Mouse (Mus musculus): ENCODE measurements at regions not wholly inside any gene's neighbourhood (a gene's known extent, or its start where the extent isn't known, plus 50 kb on each side); places are given as distances from the start of the nearest gene placed in this dataset.

GRCm38 (mm10) chr13:97705926-97706325 lies 54.5 kb downstream of the Gm10260 start:
- Histone ChIP-seq H3K9ac (no peak overlapping the region), H3K27ac (no peak overlapping the region), H3K4me2 (no peak overlapping the region), H3K36me3 (no peaks in the 10 kb centered on the region), H3K4me3 (no peak overlapping the region), H3K9me3 (no peaks in the 10 kb centered on the region), H3K4me1 (replicated peaks) (0 out of 2 replicates have a peak, but pooled peaks cover 2% of the 10 kb centered on the region), H3K27me3 (no peaks in the 10 kb centered on the region)
- WGBS, result 96% methylated on average over 5 of the region's 5 CpGs
- no peak for ATAC-seq (ENCODE audit: low FRiP score)

GRCm38 (mm10) chr13:97704541-97704940 lies 55.9 kb downstream of the Gm10260 start:
- H3K4me1 ChIP-seq (replicated peaks), result 0 out of 2 replicates have a peak, but pooled peaks cover 2% of the 10 kb centered on the region
- 96% methylated on average over 4 of the region's 4 CpGs for WGBS
- H3K27me3 ChIP-seq, result no peaks in the 10 kb centered on the region
- no peak overlapping the region for H3K9ac ChIP-seq
- no peak overlapping the region for H3K27ac ChIP-seq
- no peak for ATAC-seq (ENCODE audit: low FRiP score)
- H3K36me3 ChIP-seq, result no peaks in the 10 kb centered on the region
- H3K4me3 ChIP-seq, result no peak overlapping the region
- H3K9me3 ChIP-seq, result no peaks in the 10 kb centered on the region
- no peak overlapping the region for H3K4me2 ChIP-seq

- 92% methylated on average over 2 of the region's 2 CpGs for WGBS
- no peak overlapping the region for H3K9ac ChIP-seq
- H3K4me3 ChIP-seq, result no peak overlapping the region
- H3K27ac ChIP-seq, result no peak overlapping the region
- no peaks in the 10 kb centered on the region for H3K9me3 ChIP-seq
- no peak overlapping the region for H3K4me2 ChIP-seq
- no peak for ATAC-seq (ENCODE audit: low FRiP score)
- no peaks in the 10 kb centered on the region for H3K36me3 ChIP-seq
- H3K4me1 ChIP-seq (replicated peaks), result peaks cover 14% of the 10 kb centered on the region
- no peaks in the 10 kb centered on the region for H3K27me3 ChIP-seq
Measured at GRCm38 (mm10) chr13:97698967-97699366, 61.5 kb downstream of the Gm10260 start.

- H3K4me3 ChIP-seq, result no peak overlapping the region
- no peaks in the 10 kb centered on the region for H3K9me3 ChIP-seq
- H3K4me1 ChIP-seq (replicated peaks), result peaks cover 17% of the 10 kb centered on the region
- H3K4me2 ChIP-seq, result no peak overlapping the region
- 92% methylated on average over 1 of the region's 1 CpGs for WGBS
- H3K9ac ChIP-seq, result no peak overlapping the region
- H3K36me3 ChIP-seq, result no peaks in the 10 kb centered on the region
- H3K27me3 ChIP-seq, result no peaks in the 10 kb centered on the region
- no peak overlapping the region for H3K27ac ChIP-seq
- no peak for ATAC-seq (ENCODE audit: low FRiP score)
Measured at GRCm38 (mm10) chr13:97698317-97698716, 62.1 kb downstream of the Gm10260 start.

DNA sequence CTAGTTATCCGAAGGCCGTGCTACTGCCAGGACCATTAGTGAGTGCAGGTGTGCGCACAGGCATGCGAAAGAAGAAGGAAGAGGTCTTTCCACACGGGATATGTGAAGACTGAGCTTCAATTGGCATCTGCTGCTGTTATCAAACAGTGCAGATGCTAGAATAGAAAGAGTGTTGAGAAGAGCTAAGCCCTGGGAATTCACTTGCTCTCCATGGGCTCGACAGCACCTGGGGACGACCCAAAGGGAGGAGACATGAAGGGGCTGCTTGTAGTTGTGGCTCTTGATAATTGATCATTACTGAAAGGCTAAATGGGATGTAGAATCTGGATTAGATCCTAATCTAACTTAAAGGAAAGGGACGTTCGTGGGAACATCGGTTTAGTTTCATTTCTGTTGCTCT lies 63.2 kb downstream of the Gm10260 start:
- Histone ChIP-seq H3K9ac (no peak overlapping the region), H3K4me1 (replicated peaks) (peaks cover 17% of the 10 kb centered on the region), H3K4me3 (no peak overlapping the region), H3K4me2 (no peak overlapping the region), H3K27ac (no peak overlapping the region), H3K27me3 (no peaks in the 10 kb centered on the region), H3K9me3 (no peaks in the 10 kb centered on the region), H3K36me3 (no peaks in the 10 kb centered on the region)
- ATAC-seq (ENCODE audit: low FRiP score), result no peak
- 82% methylated on average over 10 of the region's 10 CpGs for WGBS

DNA sequence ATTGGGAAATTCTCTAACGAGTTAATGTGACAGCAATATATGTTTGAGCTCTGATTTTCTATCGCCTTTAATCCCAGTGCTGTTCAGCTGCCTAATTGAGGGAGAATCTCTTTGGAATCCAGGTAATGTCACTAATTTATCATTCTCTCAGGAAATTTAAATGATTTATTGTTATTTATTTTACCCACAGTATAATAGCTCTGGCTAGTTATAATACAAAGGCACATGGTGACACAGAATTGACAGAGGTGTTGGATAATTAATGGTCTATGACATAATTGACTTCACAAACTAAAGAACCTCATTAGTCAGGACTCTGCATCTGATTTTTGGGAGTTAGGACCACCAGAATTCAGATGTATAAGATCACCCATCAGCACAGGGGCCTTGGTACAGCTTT lies 65.4 kb downstream of the Gm10260 start:
- no peaks in the 10 kb centered on the region for H3K9me3 ChIP-seq
- no peak overlapping the region for H3K4me3 ChIP-seq
- no peaks in the 10 kb centered on the region for H3K36me3 ChIP-seq
- no peak overlapping the region for H3K9ac ChIP-seq
- peak; percentile 59; the same call in 1 of the 2 replicates for ATAC-seq (ENCODE audit: low FRiP score)
- H3K27ac ChIP-seq, result peak overlapping the region; percentile 59; the same call in 1 of the 2 replicates
- no peaks in the 10 kb centered on the region for H3K27me3 ChIP-seq
- WGBS, result 36% methylated on average over 2 of the region's 2 CpGs
- H3K4me1 ChIP-seq (replicated peaks), result peaks cover 17% of the 10 kb centered on the region
- H3K4me2 ChIP-seq, result no peak overlapping the region

DNA sequence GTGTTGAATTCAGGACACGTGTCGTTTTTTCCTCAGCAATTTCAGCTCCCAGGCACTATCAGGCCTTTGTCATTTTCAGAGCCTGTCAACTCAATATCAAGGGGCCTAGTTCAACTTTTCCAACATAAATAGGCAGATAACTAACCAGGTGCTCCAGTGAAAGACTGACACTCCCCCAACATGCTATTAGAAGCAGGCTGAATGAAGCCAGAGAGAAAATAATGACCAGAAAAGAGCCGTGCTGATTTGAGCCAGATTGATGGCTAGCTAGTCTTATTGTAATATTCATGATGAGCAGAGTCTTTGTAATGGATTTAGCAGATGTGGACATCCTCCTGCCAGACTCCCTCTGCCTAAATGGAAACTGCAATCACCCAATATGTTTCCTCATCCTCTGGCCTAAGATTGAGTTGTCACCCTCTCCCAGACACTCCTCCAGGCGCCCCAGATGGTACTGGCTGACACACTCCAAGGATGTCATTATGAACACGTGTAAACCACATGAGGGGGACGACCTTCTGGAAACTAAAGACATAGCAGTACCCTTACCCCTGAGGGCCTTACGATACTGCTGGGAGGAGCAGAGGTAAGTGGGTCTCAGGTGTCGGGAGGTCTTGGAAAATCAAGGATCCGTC lies 66.0 kb downstream of the Gm10260 start:
- Histone ChIP-seq H3K4me2 (no peak overlapping the region), H3K27ac (peak overlapping the region; percentile 59), H3K4me3 (no peak overlapping the region), H3K4me1 (replicated peaks) (peaks cover 17% of the 10 kb centered on the region), H3K9me3 (no peaks in the 10 kb centered on the region), H3K27me3 (no peaks in the 10 kb centered on the region), H3K36me3 (no peaks in the 10 kb centered on the region), H3K9ac (no peak overlapping the region)
- ATAC-seq (ENCODE audit: low FRiP score), result peak; percentile 88
- WGBS, result 33% methylated on average over 9 of the region's 9 CpGs

DNA sequence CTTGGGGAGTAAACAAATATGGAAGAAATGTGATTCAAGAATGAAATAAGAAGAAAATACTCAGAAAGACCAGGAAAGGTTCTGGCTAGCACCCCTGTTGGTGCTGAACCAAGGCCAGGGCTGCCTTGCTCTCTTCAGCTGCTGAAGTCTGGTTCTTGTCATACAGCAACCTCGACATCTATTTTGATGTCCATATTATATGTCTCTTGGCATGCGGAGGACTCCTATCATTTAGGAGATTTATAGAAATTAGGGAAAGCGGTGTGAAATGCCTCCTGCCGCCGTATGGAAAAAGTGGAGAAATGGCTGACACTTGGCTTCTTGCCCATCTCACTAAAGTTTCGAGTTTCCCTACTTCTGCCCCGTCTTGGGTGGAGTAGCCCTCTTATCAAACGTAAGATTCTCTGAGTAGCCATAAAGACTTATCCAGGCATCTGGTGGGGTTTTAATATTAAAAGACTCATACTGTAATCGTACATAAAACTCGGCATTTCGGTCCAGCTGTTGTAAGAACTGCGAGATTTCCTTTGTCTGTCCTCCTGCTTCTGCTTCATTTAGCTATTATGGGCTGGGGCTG lies 72.0 kb downstream of the Gm10260 start:
- Histone ChIP-seq H3K27me3 (no peaks in the 10 kb centered on the region), H3K4me1 (replicated peaks) (no peaks in the 10 kb centered on the region), H3K27ac (no peak overlapping the region), H3K9me3 (no peaks in the 10 kb centered on the region), H3K36me3 (no peaks in the 10 kb centered on the region), H3K4me3 (no peak overlapping the region), H3K4me2 (no peak overlapping the region), H3K9ac (no peak overlapping the region)
- no peak for ATAC-seq (ENCODE audit: low FRiP score)
- 92% methylated on average over 12 of the region's 12 CpGs for WGBS

- no peak overlapping the region for H3K27ac ChIP-seq
- no peak for ATAC-seq (ENCODE audit: low FRiP score)
- H3K9ac ChIP-seq, result no peak overlapping the region
- H3K27me3 ChIP-seq, result no peaks in the 10 kb centered on the region
- H3K9me3 ChIP-seq, result no peaks in the 10 kb centered on the region
- H3K4me2 ChIP-seq, result no peak overlapping the region
- no peak overlapping the region for H3K4me3 ChIP-seq
- peaks cover 6% of the 10 kb centered on the region; the same call in 1 of the 2 replicates for H3K4me1 ChIP-seq (replicated peaks)
- WGBS, result 90% methylated on average over 6 of the region's 6 CpGs
- H3K36me3 ChIP-seq, result no peaks in the 10 kb centered on the region
Measured at GRCm38 (mm10) chr13:97683836-97684235, 76.6 kb downstream of the Gm10260 start.

DNA sequence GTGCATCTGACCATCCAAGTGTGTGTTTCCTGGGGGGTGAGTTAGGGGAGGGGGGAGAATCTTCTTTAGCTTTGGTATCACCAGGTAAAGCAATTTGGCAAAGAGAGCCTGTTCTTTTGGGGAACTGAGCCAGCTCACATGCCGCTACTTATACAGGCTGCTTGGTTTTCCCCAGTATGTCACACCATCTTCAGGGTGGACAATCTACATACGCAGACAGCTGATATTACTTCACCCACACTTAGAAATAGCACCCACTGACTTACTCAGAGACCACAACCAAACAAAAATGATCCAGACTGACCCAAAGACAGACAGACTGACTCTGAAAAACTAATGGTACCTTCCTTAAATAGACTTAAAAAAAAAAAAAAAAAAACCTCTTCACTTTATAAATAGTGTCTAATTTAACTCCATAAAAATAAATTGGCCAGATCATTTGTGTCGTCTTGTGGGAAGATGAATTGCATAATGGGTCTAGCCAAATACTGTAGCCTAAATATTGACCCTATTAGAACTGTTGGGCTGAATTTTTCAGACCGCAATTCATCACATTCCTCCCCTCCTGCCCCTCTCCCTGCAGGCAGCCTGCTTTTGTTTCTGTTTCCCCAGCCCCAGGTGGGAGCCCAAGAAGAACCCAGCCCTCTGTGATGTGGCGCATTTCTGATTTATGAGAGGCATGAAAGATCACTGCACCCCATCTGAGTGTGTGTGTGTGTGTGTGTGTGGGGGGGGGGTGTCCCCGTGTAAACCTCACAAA lies 79.0 kb downstream of the Gm10260 start:
- no peaks in the 10 kb centered on the region for H3K36me3 ChIP-seq
- no peak overlapping the region for H3K27ac ChIP-seq
- ATAC-seq (ENCODE audit: low FRiP score), result no peak
- 40% methylated on average over 6 of the region's 6 CpGs for WGBS
- no peak overlapping the region for H3K4me3 ChIP-seq
- no peak overlapping the region for H3K9ac ChIP-seq
- peaks cover 6% of the 10 kb centered on the region; the same call in 1 of the 2 replicates for H3K4me1 ChIP-seq (replicated peaks)
- no peak overlapping the region for H3K4me2 ChIP-seq
- H3K9me3 ChIP-seq, result no peaks in the 10 kb centered on the region
- no peaks in the 10 kb centered on the region for H3K27me3 ChIP-seq

DNA sequence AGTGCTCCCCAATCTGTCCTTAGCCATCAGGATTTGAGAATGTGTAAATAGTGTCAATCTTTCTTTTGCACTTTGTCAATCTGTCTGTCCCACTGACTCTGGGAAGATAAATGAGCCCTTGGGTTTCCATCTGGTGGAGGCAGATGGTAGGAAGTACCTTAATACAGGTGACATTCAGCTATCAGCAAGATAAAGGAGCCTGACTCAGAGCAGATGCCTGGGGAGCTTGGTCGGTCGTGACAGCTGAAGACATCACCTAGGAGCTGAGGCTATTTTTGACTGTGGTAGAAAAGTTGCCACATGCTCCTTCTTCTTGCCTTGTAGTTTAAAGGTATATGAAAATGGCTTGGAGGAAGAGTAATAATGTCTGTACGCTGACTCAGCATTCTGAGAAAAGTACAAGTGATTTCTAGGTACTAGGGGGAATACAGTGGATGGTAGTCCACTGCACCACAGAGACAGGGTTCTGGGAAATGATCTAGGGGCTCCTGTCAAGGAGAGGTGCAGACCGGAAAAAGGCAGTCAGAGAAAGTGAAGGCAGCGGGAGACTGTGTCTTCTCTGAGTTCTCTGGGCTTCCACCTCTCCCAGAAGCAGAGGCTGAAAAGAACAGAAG lies 80.0 kb downstream of the Gm10260 start:
- H3K4me1 ChIP-seq (replicated peaks), result peaks cover 6% of the 10 kb centered on the region; the same call in 1 of the 2 replicates
- H3K9me3 ChIP-seq, result no peaks in the 10 kb centered on the region
- no peak overlapping the region for H3K4me3 ChIP-seq
- no peak for ATAC-seq (ENCODE audit: low FRiP score)
- no peak overlapping the region for H3K4me2 ChIP-seq
- no peak overlapping the region for H3K9ac ChIP-seq
- 72% methylated on average over 5 of the region's 5 CpGs for WGBS
- no peaks in the 10 kb centered on the region for H3K36me3 ChIP-seq
- no peak overlapping the region for H3K27ac ChIP-seq
- H3K27me3 ChIP-seq, result no peaks in the 10 kb centered on the region

DNA sequence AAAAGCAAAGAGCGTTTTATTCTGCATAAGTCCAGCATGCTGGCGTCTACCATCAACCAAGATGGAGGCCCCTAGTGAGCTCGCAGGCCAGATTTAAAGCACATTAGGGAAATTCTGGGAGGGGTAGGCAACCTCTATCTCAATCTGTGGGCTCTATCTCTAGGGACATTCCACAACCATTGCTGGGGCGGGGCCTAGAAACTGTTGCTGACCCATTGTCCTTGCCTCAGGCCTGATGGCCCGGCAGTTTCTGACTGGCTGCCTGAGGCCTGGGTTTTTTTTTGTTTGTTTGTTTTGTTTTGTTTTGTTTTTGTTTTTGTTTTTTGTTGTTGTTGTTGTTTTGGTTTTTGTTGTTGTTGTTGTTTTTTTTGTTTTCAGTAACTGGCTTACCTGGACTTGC lies 81.4 kb downstream of the Gm10260 start:
- Histone ChIP-seq H3K4me1 (replicated peaks) (peaks cover 6% of the 10 kb centered on the region; the same call in 1 of the 2 replicates), H3K27ac (no peak overlapping the region), H3K27me3 (0 out of 2 replicates have a peak, but pooled peaks cover 4% of the 10 kb centered on the region), H3K4me2 (no peak overlapping the region), H3K9ac (no peak overlapping the region), H3K9me3 (no peaks in the 10 kb centered on the region), H3K36me3 (no peaks in the 10 kb centered on the region), H3K4me3 (no peak overlapping the region)
- 85% methylated on average over 5 of the region's 5 CpGs for WGBS
- no peak for ATAC-seq (ENCODE audit: low FRiP score)
